Mouse (Mus musculus) monocyte, adult 59 days (primary cell): ENCODE results near the gene Olfr971. TPM values are rescaled to one million over a fixed set of nuclear protein-coding genes. Genes with fewer than 3 reads are reported as not detected.

Experiments used
- total RNA-seq, 2 experiments: library from RNA; stranded (reverse); gene quantifications; one replicate each; pipeline ENCODE4 v1.2.4; 2023

Gene Olfr971
- not detected for total RNA-seq

GRCm38 (mm10) chr9:39836576-39836975, at the start of gene Olfr971:
Gene Olfr971, plus strand, starts transcription at chr9:39836876.

GRCm38 (mm10) chr9:39790558-39790957, 46.1 kb upstream of the Olfr971 start, which contains the start of gene Olfr969:
Gene Olfr969, plus strand, starts transcription at chr9:39790945.

DNA sequence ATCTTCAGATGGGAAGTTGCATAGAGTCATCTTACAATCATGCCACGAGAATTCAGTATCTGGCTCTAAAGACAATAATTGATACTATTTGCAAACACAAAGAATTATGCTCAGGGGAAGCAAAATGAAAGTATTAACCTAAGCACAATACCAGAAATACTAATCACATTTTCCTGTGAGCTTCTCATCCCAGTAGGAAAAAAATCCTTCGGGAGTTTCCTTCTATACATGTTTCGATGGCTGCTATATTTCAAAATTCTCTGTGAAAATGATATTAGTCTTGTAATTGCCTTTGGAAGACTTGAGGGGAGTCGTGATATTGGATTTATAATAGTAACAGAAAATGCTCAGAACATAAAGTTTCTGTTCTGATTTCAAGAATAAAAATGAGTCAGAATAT, 28.1 kb upstream of the Olfr971 start, which contains the start of gene Olfr970:
Gene Olfr970 (plus strand): TSS at position 301 of the 400 bp plus-strand sequence.

GRCm38 (mm10) chr9:39866122-39866521, 29.4 kb downstream of the Olfr971 start, which contains the start of gene Olfr972:
Gene Olfr972, plus strand, starts transcription at chr9:39866422.

Other genes with a start within 250 kb of the Olfr971 start
- gene AW551984, start 232.5 kb upstream of the Olfr971 start, total RNA-seq: not detected
- not detected for gene Olfr148, start 226.2 kb upstream of the Olfr971 start, total RNA-seq
- not detected for gene Olfr960, start 215.5 kb upstream of the Olfr971 start, total RNA-seq
- gene Olfr961, start 191.8 kb upstream of the Olfr971 start, total RNA-seq: not detected
- gene Olfr963, start 169.7 kb upstream of the Olfr971 start, total RNA-seq: not detected
- not detected for gene Olfr149, start 129.8 kb upstream of the Olfr971 start, total RNA-seq
- gene Olfr965, start 125.5 kb upstream of the Olfr971 start, total RNA-seq: not detected
- not detected for gene Olfr150, start 105.9 kb upstream of the Olfr971 start, total RNA-seq
- not detected for gene Olfr967, start 90.6 kb upstream of the Olfr971 start, total RNA-seq
- gene Olfr968, start 53.6 kb upstream of the Olfr971 start, total RNA-seq: not detected
- gene Olfr969, start 45.9 kb upstream of the Olfr971 start, total RNA-seq: not detected
- gene Olfr970, start 28.0 kb upstream of the Olfr971 start, total RNA-seq: not detected
- not detected for gene Olfr972, start 29.5 kb downstream of the Olfr971 start, total RNA-seq
- gene Olfr229, start 70.5 kb downstream of the Olfr971 start, total RNA-seq: not detected
- gene Olfr974, start 100.6 kb downstream of the Olfr971 start, total RNA-seq: not detected
- not detected for gene Olfr975, start 115.2 kb downstream of the Olfr971 start, total RNA-seq
- not detected for gene Olfr976, start 124.3 kb downstream of the Olfr971 start, total RNA-seq
- gene Olfr978, start 155.2 kb downstream of the Olfr971 start, total RNA-seq: not detected
- not detected for gene Olfr979, start 166.6 kb downstream of the Olfr971 start, total RNA-seq
- gene Olfr980, start 172.7 kb downstream of the Olfr971 start, total RNA-seq: not detected
- gene Olfr981, start 184.6 kb downstream of the Olfr971 start, total RNA-seq: not detected
- gene Olfr982, start 237.0 kb downstream of the Olfr971 start, total RNA-seq: not detected